Mouse (Mus musculus) cerebellum, postnatal 36 days (tissue): ENCODE results near the gene Wipi2.
A peak's percentile ranks its signal among the peaks of the same experiment; 100 is the strongest.

Experiments
- DNase-seq, 2 experiments: peaks; one replicate each; pipeline ENCODE4 v3.0.0; 2021 to 2022; ENCODE audit warnings: mixed read lengths in 2 of 2

Wipi2 gene

GRCm38 (mm10) chr5:142637823-142638222, 10.3 kb downstream of the Wipi2 start:
- DNase-seq: no peak

- DNase-seq: no peak
Measured at GRCm38 (mm10) chr5:142640088-142640487, 12.6 kb downstream of the Wipi2 start.

GRCm38 (mm10) chr5:142641331-142642051, 14.0 kb downstream of the Wipi2 start:
- DNase-seq: no peak

GRCm38 (mm10) chr5:142648162-142648561, 20.7 kb downstream of the Wipi2 start:
- DNase-seq: no peak

- DNase-seq: no peak
Measured at GRCm38 (mm10) chr5:142649460-142650050, 22.1 kb downstream of the Wipi2 start.

GRCm38 (mm10) chr5:142650390-142650789, 22.9 kb downstream of the Wipi2 start:
- DNase-seq: no peak

GRCm38 (mm10) chr5:142650794-142651497, 23.4 kb downstream of the Wipi2 start:
- no peak for DNase-seq

GRCm38 (mm10) chr5:142652266-142652665, 24.8 kb downstream of the Wipi2 start:
- no peak for DNase-seq

GRCm38 (mm10) chr5:142660656-142661434, 33.3 kb downstream of the Wipi2 start:
- DNase-seq: no peak

- no peak for DNase-seq
Measured at GRCm38 (mm10) chr5:142667921-142668320, 40.4 kb downstream of the Wipi2 start.

- DNase-seq: no peak
Measured at GRCm38 (mm10) chr5:142668556-142669263, 41.2 kb downstream of the Wipi2 start.

GRCm38 (mm10) chr5:142669726-142670125, 42.2 kb downstream of the Wipi2 start:
- peak; percentile 75 to 76 for DNase-seq

- DNase-seq: peak; percentile 47 to 50
Measured at GRCm38 (mm10) chr5:142673082-142673481, 45.6 kb downstream of the Wipi2 start.

GRCm38 (mm10) chr5:142678141-142678571, 50.7 kb downstream of the Wipi2 start:
- DNase-seq: peak; percentile 69 to 76

- DNase-seq: no peak
Measured at GRCm38 (mm10) chr5:142679065-142679464, 51.6 kb downstream of the Wipi2 start.

- no peak for DNase-seq
Measured at GRCm38 (mm10) chr5:142681911-142682310, 54.4 kb downstream of the Wipi2 start.

GRCm38 (mm10) chr5:142682529-142682928, 55.0 kb downstream of the Wipi2 start:
- no peak for DNase-seq

- DNase-seq: no peak
Measured at GRCm38 (mm10) chr5:142688866-142689265, 61.4 kb downstream of the Wipi2 start.

- no peak for DNase-seq
Measured at GRCm38 (mm10) chr5:142690343-142690742, 62.8 kb downstream of the Wipi2 start.

- DNase-seq: peak; percentile 80 to 82
Measured at GRCm38 (mm10) chr5:142692248-142692647, 64.8 kb downstream of the Wipi2 start, which contains the start of gene Slc29a4. Gene Slc29a4 (plus strand): TSS chr5:142692512.

- peak; percentile 42 to 54 for DNase-seq
Measured at GRCm38 (mm10) chr5:142692971-142693737, 65.7 kb downstream of the Wipi2 start.
